Mouse (Mus musculus) layer of hippocampus, postnatal 25 days (tissue): ENCODE results near the gene Dock9. TPM values are rescaled to one million over a fixed set of nuclear protein-coding genes. Genes with fewer than 3 reads are reported as not detected.

Experiments
- DNase-seq, 2 experiments: peaks; one replicate each; pipeline ENCODE4 v3.0.0; 2022; ENCODE audit warnings: mixed read lengths in 2 of 2, low spot score in 1 of 2; ENCODE audit errors: extremely low spot score in 1 of 2
- total RNA-seq, 2 experiments: library from RNA; stranded (reverse); gene quantifications; 2 replicates each; pipeline ENCODE4 v1.2.3; 2021

The Dock9 gene
- total RNA-seq, 2 experiments from 2014 or later = 195 to 220 TPM

GRCm38 (mm10) chr14:121666641-121667274, 130.9 kb downstream of the Dock9 start:
- no peak for DNase-seq

- DNase-seq = no peak
Measured at GRCm38 (mm10) chr14:121665693-121666273, 131.9 kb downstream of the Dock9 start.

GRCm38 (mm10) chr14:121663913-121664312, 133.7 kb downstream of the Dock9 start:
- no peak for DNase-seq

GRCm38 (mm10) chr14:121660918-121661317, 136.7 kb downstream of the Dock9 start:
- DNase-seq = no peak

- DNase-seq = no peak
Measured at GRCm38 (mm10) chr14:121660167-121660894, 137.3 kb downstream of the Dock9 start.

GRCm38 (mm10) chr14:121659061-121659824, 138.4 kb downstream of the Dock9 start:
- no peak for DNase-seq

- no peak for DNase-seq
Measured at GRCm38 (mm10) chr14:121658537-121658936, 139.1 kb downstream of the Dock9 start.

- DNase-seq = no peak
Measured at GRCm38 (mm10) chr14:121657633-121658032, 140.0 kb downstream of the Dock9 start.

- DNase-seq = no peak
Measured at GRCm38 (mm10) chr14:121656912-121657311, 140.7 kb downstream of the Dock9 start.

GRCm38 (mm10) chr14:121654977-121655376, 142.7 kb downstream of the Dock9 start:
- DNase-seq = no peak

GRCm38 (mm10) chr14:121654416-121654967, 143.1 kb downstream of the Dock9 start:
- no peak for DNase-seq

- no peak for DNase-seq
Measured at GRCm38 (mm10) chr14:121653717-121654116, 143.9 kb downstream of the Dock9 start.

- DNase-seq = no peak
Measured at GRCm38 (mm10) chr14:121653241-121653640, 144.4 kb downstream of the Dock9 start.

GRCm38 (mm10) chr14:121648581-121649060, 149.0 kb downstream of the Dock9 start:
- DNase-seq = no peak

- no peak for DNase-seq
Measured at GRCm38 (mm10) chr14:121647693-121648092, 149.9 kb downstream of the Dock9 start.

- no peak for DNase-seq
Measured at GRCm38 (mm10) chr14:121646617-121647016, 151.0 kb downstream of the Dock9 start.

GRCm38 (mm10) chr14:121644302-121644701, 153.3 kb downstream of the Dock9 start:
- no peak for DNase-seq

- DNase-seq = no peak
Measured at GRCm38 (mm10) chr14:121641271-121641670, 156.4 kb downstream of the Dock9 start.

GRCm38 (mm10) chr14:121636935-121637510, 160.6 kb downstream of the Dock9 start:
- DNase-seq = no peak
